Mouse (Mus musculus): ENCODE results near the gene Dhodh. TPM values are rescaled to one million over a fixed set of nuclear protein-coding genes. Genes with fewer than 3 reads are reported as not detected.

Dhodh gene
- total RNA-seq (2021), result 10 to 100 TPM; 17.6 to 17.9 TPM
- long read RNA-seq, experiment 1, transcript Dhodh-201 (9 exons, 2,039 nt), result major isoform, 14 of 18 reads
- long read RNA-seq, experiment 1, partial matches to known transcripts, result 1 of 18 reads
- long read RNA-seq, experiment 1, other reads (novel, unspliced or antisense), result 3 of 18 reads
- long read RNA-seq, experiment 2, transcript Dhodh-201 (9 exons, 2,039 nt), result major isoform, 42 of 54 reads
- long read RNA-seq, experiment 2, partial matches to known transcripts, result 2 of 54 reads
- long read RNA-seq, experiment 2, other reads (novel, unspliced or antisense), result 9 of 54 reads

DNA sequence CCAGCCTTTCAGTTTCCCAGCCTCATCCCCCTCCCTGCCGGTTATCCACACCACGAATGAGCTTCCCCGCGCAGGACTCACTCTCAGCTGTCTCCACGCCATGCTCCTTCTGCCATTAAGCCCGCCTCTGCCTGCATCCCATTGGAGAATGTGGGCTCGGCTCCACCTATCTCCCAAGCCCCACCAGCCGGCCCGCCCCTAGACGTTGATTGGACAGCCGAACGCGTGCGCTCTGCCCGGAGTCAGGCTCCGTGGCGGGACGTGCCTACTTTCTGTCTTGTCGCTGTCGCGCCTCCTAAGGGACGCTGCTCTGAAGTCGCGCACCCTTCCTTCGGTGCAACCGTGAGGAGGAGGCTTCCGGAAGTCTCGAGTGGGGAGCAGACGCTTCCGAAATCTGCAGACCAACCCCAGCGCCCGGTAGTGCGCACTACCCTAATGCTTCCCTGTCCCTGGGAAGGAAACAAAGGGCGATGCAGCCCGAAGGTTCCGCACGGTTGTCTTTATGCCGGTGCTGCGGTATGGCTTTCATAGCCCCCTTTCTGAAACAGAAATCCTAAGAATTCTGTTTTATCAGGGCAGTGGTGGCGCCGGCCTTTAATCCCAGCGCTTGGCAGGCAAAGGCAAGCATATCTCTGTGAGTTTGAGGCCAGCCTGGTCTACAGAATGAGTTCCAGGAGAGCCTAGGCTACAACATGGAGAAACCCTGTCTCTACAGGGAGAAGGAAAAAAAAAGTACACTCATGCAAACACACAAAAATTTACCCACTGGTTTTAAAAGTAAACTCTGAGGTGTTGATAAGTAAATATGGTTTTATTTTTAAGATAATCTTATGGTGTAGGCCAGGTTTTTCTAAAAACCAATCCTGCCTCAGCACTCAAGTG lies at the start of gene Dhodh:
Dhodh (minus strand) TSS at position 403 of the 882 bp plus-strand sequence.
- peak; percentile 91 for DNase-seq (ENCODE audit: low spot score in 2 of 2)

DNA sequence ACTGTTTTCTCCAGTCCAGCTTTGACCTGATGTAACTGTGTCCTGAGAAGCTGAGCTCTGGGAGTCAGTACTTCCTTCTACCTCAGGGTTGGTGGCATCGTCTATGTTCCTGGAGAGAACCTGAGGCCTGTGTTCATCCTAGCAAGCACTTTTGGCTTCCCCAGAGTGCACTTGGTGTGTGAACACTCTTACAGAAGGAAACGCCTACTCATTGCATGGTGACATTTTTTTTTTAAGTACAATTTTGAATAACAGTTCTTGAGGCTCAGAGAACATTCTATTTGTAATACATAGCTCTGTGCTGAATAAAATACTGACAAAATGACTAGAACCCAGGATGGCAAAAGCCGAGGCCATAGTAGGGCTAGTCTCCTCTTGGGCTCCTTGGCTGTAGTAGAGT lies 48.4 kb upstream of the Dhodh start:
- DNase-seq (ENCODE audit: low spot score in 2 of 2), result no peak

DNA sequence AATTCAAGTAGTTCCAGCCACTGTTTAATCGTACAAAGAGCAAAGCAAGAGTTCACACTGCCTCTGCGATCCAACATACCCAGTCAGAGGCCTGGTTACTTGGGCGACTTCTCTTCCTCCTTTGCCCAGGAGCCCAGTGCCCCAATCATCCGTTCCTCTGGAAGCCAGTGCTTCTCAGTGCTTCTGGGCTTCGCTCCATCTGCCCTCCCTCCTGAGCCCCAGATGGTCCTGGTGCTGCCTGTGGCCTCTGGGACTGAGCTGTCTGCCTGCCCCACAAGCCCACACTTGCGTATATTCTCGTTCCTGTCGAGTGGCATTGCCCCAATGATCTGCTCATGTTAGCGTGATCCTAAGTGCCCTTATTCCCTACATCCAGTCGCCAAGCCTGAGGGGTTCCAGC lies 42.3 kb upstream of the Dhodh start:
- DNase-seq (ENCODE audit: low spot score in 2 of 2), result no peak

DNA sequence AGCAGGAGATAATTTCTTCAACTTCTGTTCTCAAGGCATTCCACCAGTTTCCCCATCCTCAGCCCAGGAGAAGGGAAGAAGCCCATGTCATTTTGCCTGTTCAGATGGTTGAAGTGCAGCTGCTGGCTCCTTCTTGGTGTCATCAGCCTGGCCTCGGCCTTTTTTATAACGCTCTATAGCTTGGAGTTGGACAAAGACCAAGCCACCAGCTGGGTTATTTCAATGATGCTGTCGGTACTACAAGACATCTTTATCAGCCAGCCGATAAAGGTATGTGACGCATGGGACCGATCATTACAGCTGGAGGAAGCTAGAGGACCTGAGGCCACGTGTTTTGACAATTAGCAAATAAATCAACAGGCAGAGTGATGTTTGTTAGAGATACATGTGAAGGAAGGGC lies 40.0 kb upstream of the Dhodh start:
- no peak for DNase-seq (ENCODE audit: low spot score in 2 of 2)

GRCm38 (mm10) chr8:109647331-109647730 lies 38.9 kb upstream of the Dhodh start:
- no peak for DNase-seq (ENCODE audit: low spot score in 2 of 2)

DNA sequence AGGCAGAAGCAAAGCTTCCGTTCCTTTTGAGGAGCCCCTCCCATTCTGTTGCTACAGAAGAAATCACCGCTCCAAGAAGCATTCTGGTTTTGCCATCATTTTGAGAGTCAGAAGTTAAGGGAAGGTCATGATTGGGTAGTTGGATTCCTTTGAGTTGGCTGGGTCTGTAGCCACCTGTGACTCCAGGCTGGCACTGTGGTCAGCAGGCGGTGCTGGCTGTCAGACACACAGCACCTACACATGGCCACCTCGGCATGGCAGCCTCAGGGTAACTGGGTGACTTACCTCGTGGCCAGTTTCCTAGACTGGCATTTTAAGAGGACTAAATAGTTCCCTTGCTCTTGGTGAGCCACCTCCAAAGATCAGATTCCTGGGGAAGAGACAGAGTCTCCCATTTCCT lies 32.8 kb upstream of the Dhodh start:
- DNase-seq (ENCODE audit: low spot score in 2 of 2), result no peak

- no peak for DNase-seq (ENCODE audit: low spot score in 2 of 2)
Observed at GRCm38 (mm10) chr8:109640410-109640809, 31.9 kb upstream of the Dhodh start.

- no peak for DNase-seq (ENCODE audit: low spot score in 2 of 2)
Observed at GRCm38 (mm10) chr8:109638851-109639250, 30.4 kb upstream of the Dhodh start.

GRCm38 (mm10) chr8:109635146-109635545 lies 26.7 kb upstream of the Dhodh start:
- DNase-seq (ENCODE audit: low spot score in 2 of 2), result no peak

- DNase-seq (ENCODE audit: low spot score in 2 of 2), result no peak
Observed at GRCm38 (mm10) chr8:109632498-109632897, 24.0 kb upstream of the Dhodh start.

DNA sequence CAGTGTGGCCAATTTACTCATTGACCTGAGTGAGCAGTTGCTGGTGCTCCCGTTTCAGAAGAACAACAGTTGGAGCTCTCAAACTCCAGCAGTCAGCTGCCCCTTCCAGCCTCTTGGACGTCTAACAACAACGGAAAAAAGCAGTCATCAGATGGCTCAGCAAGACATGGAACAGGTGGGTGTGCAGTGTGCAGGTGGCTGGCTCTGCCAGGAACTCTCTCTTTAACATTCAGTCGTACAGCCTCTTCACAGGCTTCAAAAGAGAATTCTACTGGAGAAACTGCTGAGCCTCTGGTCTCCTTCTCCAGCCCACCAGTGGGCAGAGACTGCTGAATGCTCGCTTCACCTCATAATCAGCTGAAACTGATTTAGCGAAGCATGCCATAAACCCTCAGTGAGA lies 20.2 kb upstream of the Dhodh start:
- DNase-seq (ENCODE audit: low spot score in 2 of 2), result no peak

- no peak for DNase-seq (ENCODE audit: low spot score in 2 of 2)
Observed at GRCm38 (mm10) chr8:109615569-109615968, 7.1 kb upstream of the Dhodh start.

DNA sequence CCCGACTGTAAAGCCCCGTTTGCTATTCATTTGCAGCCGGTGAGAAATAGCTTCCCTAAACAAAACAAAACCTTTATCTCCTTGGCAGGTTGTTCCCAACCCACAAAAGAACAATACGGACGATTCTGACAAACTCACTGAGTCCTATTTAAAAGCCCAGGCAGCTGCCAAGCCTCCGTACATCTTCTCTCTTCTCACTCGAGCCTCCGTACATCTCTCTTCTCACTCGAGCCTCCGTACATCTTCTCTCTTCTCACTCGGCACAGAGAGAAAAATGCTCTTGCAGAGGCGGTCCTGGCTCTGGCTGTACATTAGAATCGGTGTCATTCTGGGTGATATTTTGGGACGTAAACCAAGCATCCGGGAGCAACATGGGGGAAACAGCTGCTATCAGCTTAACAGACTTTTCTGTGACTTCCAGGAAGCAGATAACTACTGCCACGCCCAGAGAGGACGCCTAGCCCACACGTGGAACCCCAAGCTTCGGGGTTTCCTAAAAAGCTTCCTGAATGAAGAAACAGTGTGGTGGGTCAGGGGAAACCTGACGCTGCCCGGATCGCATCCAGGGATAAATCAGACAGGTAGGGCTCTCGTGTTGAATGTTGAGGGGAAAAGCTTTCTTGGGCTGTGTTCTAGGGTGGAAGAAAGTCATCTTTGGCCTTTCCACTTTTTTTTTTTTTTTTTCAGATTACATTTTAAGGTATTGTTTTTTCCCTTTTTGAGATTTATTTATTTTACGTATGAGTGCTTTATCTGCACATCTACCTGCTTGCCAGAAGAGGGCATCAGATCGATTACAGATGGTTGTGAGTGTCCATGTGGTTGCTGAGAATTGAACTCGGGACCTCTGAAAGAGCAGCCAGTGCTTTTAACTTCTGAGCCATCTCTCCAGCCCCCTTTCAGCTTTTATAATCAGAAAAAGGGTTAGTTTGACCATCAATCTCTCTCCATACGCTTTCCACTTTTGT lies 6.1 kb upstream of the Dhodh start, which contains the start of gene Pkd1l3:
Pkd1l3 (plus strand) TSS at position 275 of the 968 bp plus-strand sequence.
- DNase-seq (ENCODE audit: low spot score in 2 of 2), result no peak

DNA sequence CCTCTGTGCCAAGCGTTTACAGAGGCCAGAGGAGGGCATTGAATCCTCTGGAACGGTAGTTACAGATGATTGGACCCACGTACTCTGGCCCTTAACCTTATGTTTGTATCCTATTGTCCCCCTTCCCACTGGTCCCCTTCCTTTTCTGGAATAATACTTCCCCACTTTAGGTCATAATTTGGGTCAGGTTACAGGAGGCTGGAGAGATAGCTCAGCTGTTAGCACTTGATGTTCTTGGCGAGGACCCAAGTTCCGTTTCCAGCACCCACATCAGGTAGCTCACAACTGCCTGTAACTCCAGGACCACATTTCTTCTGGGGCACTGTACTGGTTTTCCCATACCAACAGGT lies 655 bp upstream of the Dhodh start:
- peak in 1 of 2 experiments; percentile 8 for DNase-seq (ENCODE audit: low spot score in 2 of 2)

GRCm38 (mm10) chr8:109607650-109608049 lies 823 bp downstream of the Dhodh start:
- DNase-seq (ENCODE audit: low spot score in 2 of 2), result no peak

DNA sequence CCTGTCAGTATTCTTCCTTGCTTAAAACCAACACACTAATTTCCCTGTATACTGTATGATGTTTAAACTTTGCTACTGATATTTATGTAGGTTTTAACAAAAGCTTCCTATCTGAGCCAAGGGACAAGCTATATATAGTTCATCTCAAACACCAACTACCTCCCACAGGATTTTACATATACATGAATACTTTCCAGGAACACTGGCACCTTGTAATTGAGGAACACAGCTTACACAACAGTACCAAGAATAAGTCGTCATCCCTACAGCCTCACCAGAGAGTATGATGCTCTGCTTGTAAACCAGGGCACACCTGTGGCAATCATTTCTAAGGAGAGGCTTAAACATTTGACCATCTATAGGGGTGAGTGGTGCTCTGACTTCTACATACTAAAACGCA lies 1.7 kb downstream of the Dhodh start:
- no peak for DNase-seq (ENCODE audit: low spot score in 2 of 2)

- peak; percentile 48 to 62 for DNase-seq (ENCODE audit: low spot score in 2 of 2)
Observed at GRCm38 (mm10) chr8:109595854-109596253, 12.6 kb downstream of the Dhodh start.

DNA sequence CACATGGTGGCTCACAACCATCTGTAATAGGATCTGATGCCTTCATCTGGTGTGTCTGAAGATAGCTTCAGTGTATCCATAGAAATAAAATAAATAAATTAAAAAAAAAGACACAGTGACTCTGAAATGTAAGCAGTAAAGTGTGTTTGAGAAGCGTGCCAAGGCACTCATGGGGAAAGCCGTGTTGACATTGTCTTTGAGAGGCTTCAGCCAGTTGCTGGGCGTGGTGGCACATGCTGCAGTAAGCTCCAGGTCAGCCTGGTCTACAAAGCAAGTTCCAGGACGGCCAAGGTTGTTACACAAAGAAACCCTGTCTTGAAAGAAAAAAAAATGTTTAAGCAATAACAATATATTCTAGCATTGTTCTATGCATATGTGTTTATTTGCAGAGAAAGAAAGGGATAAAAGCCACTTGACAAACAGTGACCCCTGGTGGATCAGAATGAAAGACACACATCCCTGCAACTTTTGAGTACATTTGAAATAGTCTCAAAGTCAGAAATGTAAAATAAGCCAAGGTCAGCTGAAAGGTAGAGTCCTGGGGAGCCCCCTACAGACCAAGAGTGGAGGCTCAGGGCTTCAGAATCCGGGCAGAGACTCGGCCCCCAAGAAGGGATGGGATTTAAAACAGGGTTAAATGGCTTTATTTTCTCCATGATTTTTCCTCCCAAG lies 15.2 kb downstream of the Dhodh start:
- no peak for DNase-seq (ENCODE audit: low spot score in 2 of 2)

- DNase-seq (ENCODE audit: low spot score in 2 of 2), result no peak
Observed at GRCm38 (mm10) chr8:109592164-109592563, 16.3 kb downstream of the Dhodh start.

DNA sequence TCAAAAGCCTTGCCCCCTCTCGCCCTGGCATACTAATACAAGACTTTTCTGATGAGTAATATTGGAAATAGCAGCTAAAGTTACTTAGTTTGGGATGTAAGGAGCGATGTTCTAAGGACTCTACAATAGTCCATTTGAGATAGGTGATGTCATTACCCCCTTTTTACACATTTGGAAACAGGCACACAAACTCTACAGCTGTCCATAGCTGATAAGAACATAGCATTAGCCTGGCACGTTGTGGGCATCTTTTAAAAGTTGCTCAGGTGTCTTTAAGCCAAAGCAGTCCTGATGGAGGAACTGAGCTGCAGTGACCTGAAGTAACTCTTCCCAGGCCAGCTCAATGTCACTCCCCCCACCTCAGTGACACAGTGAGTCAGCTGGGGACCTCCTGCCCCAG lies 17.1 kb downstream of the Dhodh start:
- DNase-seq (ENCODE audit: low spot score in 2 of 2), result no peak

- DNase-seq (ENCODE audit: low spot score in 2 of 2), result no peak
Observed at GRCm38 (mm10) chr8:109590901-109591300, 17.6 kb downstream of the Dhodh start.

Data from adrenal gland, adult 18-20 months (tissue).